Mouse (Mus musculus) bone marrow, adult 2 months (tissue): ENCODE measurements around the gene Mtch1.

Source experiments
- CTCF ChIP-seq: fragments of 200-500 bp; IDR thresholded peaks from 2 replicates; pipeline ENCODE4 v1.5.1; 2011; ENCODE audit warnings: low read length, control low read depth; ENCODE audit not compliant: control insufficient read depth, insufficient read depth
- POLR2A ChIP-seq: fragments of 200-500 bp; IDR thresholded peaks from 2 replicates; pipeline ENCODE4 v1.6.1; 2011; ENCODE audit warnings: low read depth, mild to moderate bottlenecking, control low read depth, low read length, borderline replicate concordance; ENCODE audit not compliant: control insufficient read depth

DNA sequence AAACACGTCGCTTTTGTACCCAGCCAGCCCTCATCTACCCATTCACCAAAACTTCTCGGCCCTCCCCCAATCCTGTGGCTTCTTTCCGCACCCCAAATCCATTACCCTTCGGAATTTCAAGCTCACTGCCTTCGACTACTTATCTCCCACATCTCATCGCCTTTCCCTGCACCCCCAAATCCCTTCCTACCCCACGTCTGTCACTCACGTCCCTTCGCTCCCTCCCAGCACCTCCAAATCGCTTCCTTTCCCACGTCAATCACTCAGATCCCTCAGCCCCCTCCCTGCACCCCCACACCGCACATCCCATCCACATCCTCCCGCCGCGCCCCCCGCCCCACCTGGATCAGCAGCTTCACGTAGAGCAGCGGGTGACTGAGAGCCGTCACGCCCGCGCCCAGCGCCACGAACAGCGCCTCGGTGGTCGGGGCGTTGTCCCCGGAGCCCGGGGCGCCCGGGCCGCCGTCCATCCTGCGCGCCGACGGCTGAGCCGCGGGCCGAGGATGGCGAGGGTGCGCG lies 549 bp downstream of the Mtch1 start:
- TF ChIP-seq CTCF (no peak), POLR2A (no peak)
